Mouse (Mus musculus): ENCODE data around the gene 4931406C07Rik. TPM values are rescaled to one million over a fixed set of nuclear protein-coding genes. Genes with fewer than 3 reads are reported as not detected.
A peak's percentile ranks its signal among the peaks of the same experiment; 100 is the strongest.
"Not testable (repeated sequence)": the region's sequence is repeated elsewhere in the genome, so short reads cannot be mapped to it uniquely, and the experiment has no call there.

Gene 4931406C07Rik
- 13.8 and 14.2 TPM in 2 replicates for polyA plus RNA-seq (2015; fragmentation: Nextera tagmentation; extraction: Ambion mirVana)

DNA sequence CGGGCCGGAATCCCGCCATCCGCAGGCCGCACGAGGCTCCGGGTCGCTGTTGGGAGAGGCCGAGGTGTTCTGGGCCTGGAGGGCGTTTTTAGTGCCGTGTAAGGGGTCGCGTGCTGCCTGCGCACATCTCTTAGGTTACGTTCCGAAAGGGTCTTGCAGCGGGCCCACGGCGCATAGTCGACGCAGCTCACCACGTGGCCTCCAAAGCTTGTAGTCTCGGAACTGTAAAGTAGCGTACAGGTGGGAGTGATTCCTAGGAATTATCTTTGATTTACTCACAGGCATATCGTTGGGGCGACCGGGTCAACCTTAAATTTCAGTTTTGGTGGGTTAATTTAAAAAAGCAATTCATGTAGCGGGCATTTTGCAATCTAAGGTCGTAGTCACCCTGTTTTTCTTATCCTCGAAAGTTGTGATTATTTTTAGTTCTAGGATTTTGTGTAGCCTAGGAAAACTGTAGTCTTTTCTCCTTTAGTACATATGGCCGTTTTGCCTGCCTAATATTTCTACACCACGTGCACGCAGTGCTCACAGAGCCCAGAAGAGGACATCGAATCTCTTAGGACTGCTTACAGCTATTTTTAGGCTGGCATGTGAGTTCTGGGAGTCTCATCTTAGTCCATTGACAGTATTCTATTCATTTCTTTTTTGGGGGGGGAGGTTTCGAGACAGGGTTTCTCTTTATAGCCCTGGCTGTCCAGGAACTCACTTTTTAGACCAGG lies at the start of gene 4931406C07Rik:
Gene 4931406C07Rik, minus strand, starts transcription at position 51 of the 722 bp plus-strand sequence.
- H3K4me3 ChIP-seq: peak within 1 kb of the TSS; percentile 91
- H3K9me3 ChIP-seq: no peaks in the 10 kb centered on the region
- H3K27ac ChIP-seq (replicated peaks): peak within 1 kb of the TSS; percentile 91
- no peaks in the 10 kb centered on the region for H3K27me3 ChIP-seq
- H3K36me3 ChIP-seq: peaks cover 30% of the 10 kb centered on the region
- peak within 1 kb of the TSS; percentile 94 for H3K9ac ChIP-seq
- WGBS: under 1% methylated on average over 35 of the region's 35 CpGs
- peaks cover 46% of the 10 kb centered on the region for H3K4me1 ChIP-seq (replicated peaks)
- H3K4me2 ChIP-seq: peak within 1 kb of the TSS; percentile 85
- peak; percentile 89 for ATAC-seq (ENCODE audit: low read depth)

- no peak overlapping the region for H3K4me2 ChIP-seq
- peaks cover 66% of the 10 kb centered on the region for H3K36me3 ChIP-seq
- H3K9ac ChIP-seq: no peak overlapping the region
- no peak overlapping the region for H3K27ac ChIP-seq (replicated peaks)
- H3K4me1 ChIP-seq (replicated peaks): no peaks in the 10 kb centered on the region
- no peak for ATAC-seq (ENCODE audit: low read depth)
- no peaks in the 10 kb centered on the region for H3K27me3 ChIP-seq
- 69% methylated on average over 2 of the region's 2 CpGs for WGBS
- no peaks in the 10 kb centered on the region for H3K9me3 ChIP-seq
- no peak overlapping the region for H3K4me3 ChIP-seq
Observed at GRCm38 (mm10) chr9:15349925-15350324, 43.7 kb upstream of the 4931406C07Rik start.

- Histone ChIP-seq H3K4me3 (no peak overlapping the region), H3K27me3 (no peaks in the 10 kb centered on the region), H3K36me3 (peaks cover 82% of the 10 kb centered on the region), H3K9ac (no peak overlapping the region), H3K27ac (replicated peaks) (no peak overlapping the region), H3K9me3 (no peaks in the 10 kb centered on the region), H3K4me1 (replicated peaks) (no peaks in the 10 kb centered on the region), H3K4me2 (no peak overlapping the region)
- no peak for ATAC-seq (ENCODE audit: low read depth)
- 92% methylated on average over 4 of the region's 4 CpGs for WGBS
Observed at GRCm38 (mm10) chr9:15337776-15338175, 31.5 kb upstream of the 4931406C07Rik start.

DNA sequence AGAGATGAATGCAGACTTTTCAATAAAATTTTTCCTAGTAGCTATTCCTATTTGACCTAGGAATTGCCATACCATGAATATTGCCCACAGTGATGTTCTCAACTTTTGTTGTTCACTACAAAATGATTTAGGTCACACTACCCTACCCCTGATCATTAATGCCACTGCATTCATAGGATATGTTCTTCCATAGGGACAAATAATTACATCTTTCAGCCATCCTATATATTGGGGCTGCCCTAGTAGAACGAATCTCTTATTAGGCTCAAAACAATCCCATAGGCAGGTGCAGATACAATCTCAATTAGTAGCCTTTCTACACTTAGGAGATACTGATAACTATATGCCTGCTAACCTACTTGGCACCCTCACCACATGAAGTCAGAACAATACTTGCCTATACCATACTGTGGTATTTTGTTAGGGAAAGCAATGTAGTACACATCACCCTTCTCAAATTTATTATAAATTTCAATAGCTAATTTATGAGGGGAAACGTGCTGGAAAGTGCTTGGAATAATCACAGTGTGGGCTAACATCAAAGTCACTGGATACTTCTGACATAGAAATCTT lies 12.0 kb upstream of the 4931406C07Rik start:
- no peak overlapping the region for H3K9ac ChIP-seq
- no peak for ATAC-seq (ENCODE audit: low read depth)
- no peaks in the 10 kb centered on the region for H3K9me3 ChIP-seq
- H3K4me2 ChIP-seq: no peak overlapping the region
- peaks cover 73% of the 10 kb centered on the region for H3K36me3 ChIP-seq
- H3K4me3 ChIP-seq: no peak overlapping the region
- H3K4me1 ChIP-seq (replicated peaks): no peaks in the 10 kb centered on the region
- no peaks in the 10 kb centered on the region for H3K27me3 ChIP-seq
- H3K27ac ChIP-seq (replicated peaks): no peak overlapping the region
- 82% methylated on average over 2 of the region's 2 CpGs for WGBS

DNA sequence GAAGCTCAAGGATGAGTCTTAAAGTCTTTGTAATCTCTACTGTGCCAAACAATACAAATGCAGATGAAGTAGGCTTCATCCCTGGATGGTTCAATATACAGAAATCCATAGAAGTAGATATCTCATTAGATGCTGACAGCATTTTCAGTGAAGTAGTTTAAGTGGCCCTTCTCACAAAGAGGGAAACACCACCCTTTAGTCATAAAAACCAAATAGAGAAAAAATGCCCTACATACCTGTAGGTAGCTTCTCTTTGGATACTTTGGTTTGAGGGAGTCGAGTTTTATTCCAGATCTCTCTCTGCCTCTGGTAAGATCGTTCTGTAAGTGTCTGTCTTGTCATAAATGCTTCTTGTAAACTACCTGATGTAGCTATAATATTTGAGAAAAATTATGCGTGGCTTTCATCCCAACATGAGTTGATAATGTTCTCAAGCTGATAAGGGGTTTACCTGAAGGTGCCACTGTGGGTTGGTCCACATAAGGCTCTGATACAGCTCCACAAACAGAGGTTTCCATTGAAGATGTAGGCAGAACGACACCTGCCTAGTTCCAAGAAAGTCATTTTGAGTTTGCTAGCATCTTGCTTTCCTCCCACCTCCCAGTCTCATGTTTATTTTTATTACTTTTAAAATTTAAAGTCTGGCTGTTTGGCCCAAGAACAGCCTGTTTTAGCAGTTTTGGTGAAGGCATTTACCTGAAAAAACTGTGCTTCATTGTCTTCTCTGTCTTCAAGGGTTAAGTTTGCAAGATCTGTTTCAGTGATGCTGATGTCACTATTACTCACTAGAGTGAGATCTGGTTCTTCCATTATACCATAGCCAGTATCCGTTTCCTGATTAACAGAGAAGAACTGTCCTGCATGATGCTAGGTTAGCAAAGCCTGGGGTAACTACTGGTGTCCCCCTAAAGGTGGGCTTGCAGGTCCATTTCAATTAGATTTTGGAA lies 11.2 kb upstream of the 4931406C07Rik start:
- no peaks in the 10 kb centered on the region for H3K4me1 ChIP-seq (replicated peaks)

GRCm38 (mm10) chr9:15316296-15316695 lies 10.0 kb upstream of the 4931406C07Rik start:
- H3K4me2 ChIP-seq; H3K4me3 ChIP-seq; H3K9me3 ChIP-seq; H3K27ac ChIP-seq (replicated peaks); ATAC-seq (ENCODE audit: low read depth); H3K27me3 ChIP-seq; H3K4me1 ChIP-seq (replicated peaks); H3K9ac ChIP-seq: not testable (repeated sequence)
- 100% methylated on average over 2 of the region's 2 CpGs for WGBS
- H3K36me3 ChIP-seq: peaks cover 69% of the 10 kb centered on the region

More for the DNA sequence above, 11.2 kb upstream of the 4931406C07Rik start:
- H3K27me3 ChIP-seq: no peaks in the 10 kb centered on the region
- no peak overlapping the region for H3K4me2 ChIP-seq
- no peaks in the 10 kb centered on the region for H3K9me3 ChIP-seq
- H3K36me3 ChIP-seq: peaks cover 72% of the 10 kb centered on the region
- no peak overlapping the region for H3K27ac ChIP-seq (replicated peaks)
- H3K9ac ChIP-seq: no peak overlapping the region
- H3K4me3 ChIP-seq: no peak overlapping the region
- WGBS: 62% methylated on average over 5 of the region's 5 CpGs
- no peak for ATAC-seq (ENCODE audit: low read depth)

DNA sequence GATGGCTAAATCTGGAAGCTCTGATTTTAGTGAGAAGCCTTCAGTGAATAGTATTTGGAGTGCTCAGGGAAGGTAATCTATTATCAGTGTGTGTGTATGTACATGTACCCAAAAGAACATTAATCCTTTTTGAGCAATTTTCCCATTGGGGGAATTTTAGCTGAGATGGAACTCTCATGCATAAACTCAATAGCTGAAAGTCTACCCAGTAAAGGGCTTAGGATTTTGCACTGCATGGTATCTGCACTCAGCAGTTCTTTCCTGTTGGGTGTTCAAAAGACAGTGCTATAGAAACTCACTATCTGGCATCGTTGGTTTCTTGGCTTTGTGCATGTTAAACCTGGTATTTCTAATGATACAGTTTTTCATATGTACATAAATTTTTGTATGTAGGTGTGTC lies 8.4 kb upstream of the 4931406C07Rik start:
- Histone ChIP-seq H3K27ac (replicated peaks) (no peak overlapping the region), H3K9ac (no peak overlapping the region), H3K4me2 (no peak overlapping the region), H3K9me3 (no peaks in the 10 kb centered on the region), H3K27me3 (no peaks in the 10 kb centered on the region), H3K4me1 (replicated peaks) (peaks cover 5% of the 10 kb centered on the region), H3K4me3 (no peak overlapping the region), H3K36me3 (peaks cover 79% of the 10 kb centered on the region)
- ATAC-seq (ENCODE audit: low read depth): no peak
- 98% methylated on average over 1 of the region's 1 CpGs for WGBS

DNA sequence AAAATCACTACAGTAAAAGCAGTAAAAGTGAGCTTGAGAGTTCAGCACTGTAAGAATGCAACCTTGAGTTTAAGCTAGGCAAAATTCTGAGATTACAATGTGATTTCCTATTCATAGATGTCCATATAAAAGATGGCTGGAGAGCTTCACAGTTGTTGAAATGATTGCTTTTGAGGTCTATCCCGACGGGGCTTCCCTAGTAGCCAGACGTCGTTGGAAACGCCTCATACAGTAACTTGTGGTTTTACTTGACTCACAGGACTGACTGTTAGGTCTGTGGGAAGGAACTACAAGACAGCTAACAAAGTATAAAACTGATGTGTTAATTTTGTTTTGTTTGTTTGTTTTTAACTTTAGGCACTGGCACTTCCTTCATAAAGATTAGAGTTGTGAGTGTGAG lies 7.4 kb upstream of the 4931406C07Rik start:
- Histone ChIP-seq H3K27ac (replicated peaks) (no peak overlapping the region), H3K36me3 (peaks cover 89% of the 10 kb centered on the region), H3K9me3 (no peaks in the 10 kb centered on the region), H3K4me2 (no peak overlapping the region), H3K9ac (no peak overlapping the region), H3K4me1 (replicated peaks) (peaks cover 15% of the 10 kb centered on the region), H3K27me3 (no peaks in the 10 kb centered on the region), H3K4me3 (no peak overlapping the region)
- no peak for ATAC-seq (ENCODE audit: low read depth)
- 92% methylated on average over 5 of the region's 5 CpGs for WGBS

DNA sequence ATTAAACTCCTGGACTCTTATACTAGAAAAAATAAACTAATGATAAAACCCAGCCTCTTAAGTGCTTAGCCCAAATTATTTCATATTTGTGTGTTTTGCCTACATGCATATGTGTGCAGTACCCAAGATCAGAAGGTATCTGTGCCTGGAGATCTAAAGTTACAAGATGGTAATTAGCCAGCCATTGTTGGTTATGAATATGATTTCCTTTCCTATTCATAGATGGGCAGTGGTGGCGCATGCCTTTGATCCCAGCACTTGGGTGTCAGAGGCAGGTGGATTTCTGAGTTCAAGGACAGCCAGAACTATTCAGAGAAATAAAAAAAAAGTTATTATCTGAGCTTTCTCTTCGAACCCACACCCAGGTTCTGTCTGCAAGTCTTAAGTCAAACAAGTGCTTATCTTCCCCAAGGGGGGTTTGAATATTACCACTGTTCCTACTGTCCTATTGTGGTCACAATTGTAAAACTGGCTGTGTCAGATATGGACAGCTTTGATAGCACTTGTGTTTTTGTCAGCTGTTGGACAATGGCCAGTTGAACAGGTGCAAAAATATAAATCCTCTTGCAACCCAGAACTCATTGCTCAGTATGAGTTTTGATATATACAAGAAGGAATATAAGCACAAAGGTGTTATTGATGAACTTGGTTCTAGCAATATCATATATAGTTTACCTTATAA lies 5.9 kb upstream of the 4931406C07Rik start:
- Histone ChIP-seq H3K9ac (no peak overlapping the region), H3K4me3 (no peak overlapping the region), H3K27me3 (no peaks in the 10 kb centered on the region), H3K9me3 (no peaks in the 10 kb centered on the region), H3K27ac (replicated peaks) (no peak overlapping the region), H3K36me3 (peaks cover 80% of the 10 kb centered on the region), H3K4me2 (no peak overlapping the region), H3K4me1 (replicated peaks) (peaks cover 28% of the 10 kb centered on the region)
- WGBS: 88% methylated on average over 2 of the region's 2 CpGs
- ATAC-seq (ENCODE audit: low read depth): no peak

DNA sequence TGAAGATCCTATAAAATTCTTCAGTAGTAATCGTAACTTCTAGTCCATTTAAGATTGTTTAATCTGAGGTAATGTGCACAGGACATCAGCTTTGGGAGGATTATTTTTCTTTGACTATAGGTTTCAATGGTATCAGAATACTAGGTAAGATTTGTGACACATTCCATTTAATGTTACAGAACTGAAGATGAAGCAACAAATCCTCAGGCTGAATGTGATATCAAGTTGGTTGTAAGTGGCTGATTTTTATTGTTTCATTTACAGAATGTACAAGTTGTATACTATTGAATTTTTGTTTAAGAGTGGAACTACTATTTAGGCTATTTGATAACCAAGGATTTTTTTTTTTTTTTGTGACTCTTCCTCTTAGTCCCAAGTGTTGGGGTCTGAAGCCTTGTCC lies 3.9 kb upstream of the 4931406C07Rik start:
- Histone ChIP-seq H3K4me1 (replicated peaks) (peaks cover 42% of the 10 kb centered on the region), H3K4me3 (no peak overlapping the region), H3K9ac (no peak overlapping the region), H3K27ac (replicated peaks) (no peak overlapping the region), H3K36me3 (peaks cover 65% of the 10 kb centered on the region), H3K4me2 (no peak overlapping the region), H3K9me3 (no peaks in the 10 kb centered on the region), H3K27me3 (no peaks in the 10 kb centered on the region)
- ATAC-seq (ENCODE audit: low read depth): no peak
- 90% methylated on average over 1 of the region's 1 CpGs for WGBS

GRCm38 (mm10) chr9:15309425-15309824 lies 3.2 kb upstream of the 4931406C07Rik start:
- H3K36me3 ChIP-seq: peaks cover 58% of the 10 kb centered on the region
- H3K27me3 ChIP-seq: no peaks in the 10 kb centered on the region
- WGBS: 80% methylated on average over 4 of the region's 4 CpGs
- H3K4me1 ChIP-seq (replicated peaks): peaks cover 46% of the 10 kb centered on the region
- H3K9me3 ChIP-seq: no peaks in the 10 kb centered on the region
- no peak overlapping the region for H3K4me3 ChIP-seq
- no peak overlapping the region for H3K27ac ChIP-seq (replicated peaks)
- ATAC-seq (ENCODE audit: low read depth): no peak
- H3K9ac ChIP-seq: 0 out of 2 replicates have a peak overlapping the region, but pooled peaks have one; percentile 5
- H3K4me2 ChIP-seq: no peak overlapping the region

Measured in neural tube, embryonic 13.5 days (tissue).